Mouse (Mus musculus): ENCODE measurements around the gene Amy2a2. TPM values are rescaled to one million over a fixed set of nuclear protein-coding genes. Genes with fewer than 3 reads are reported as not detected.
"Not testable (repeated sequence)": the region's sequence is repeated elsewhere in the genome, so short reads cannot be mapped to it uniquely, and the experiment has no call there.

Amy2a2 gene
- polyA plus RNA-seq (2015; fragmentation: Nextera tagmentation; extraction: Ambion mirVana) = not detected in 2 replicates

- not testable (repeated sequence) for H3K4me2 ChIP-seq (replicated peaks); H3K27ac ChIP-seq; H3K27me3 ChIP-seq; H3K4me1 ChIP-seq (replicated peaks); ATAC-seq; H3K36me3 ChIP-seq; H3K4me3 ChIP-seq (replicated peaks); H3K9ac ChIP-seq (replicated peaks); H3K9me3 ChIP-seq
- WGBS = no CpG with 5 or more reads among the region's 4 CpGs
Measured at GRCm38 (mm10) chr3:113356558-113356957, at the start of gene Amy2a2. Amy2a2 (minus strand) TSS chr3:113356658.

GRCm38 (mm10) chr3:113345484-113345883, 11.0 kb downstream of the Amy2a2 start:
- ATAC-seq, H3K27me3 ChIP-seq: not testable (repeated sequence)

GRCm38 (mm10) chr3:113323952-113324351, 32.5 kb downstream of the Amy2a2 start, which contains the start of gene Amy2a3:
Amy2a3 (minus strand) TSS chr3:113324052.
- not testable (repeated sequence) for H3K36me3 ChIP-seq; H3K4me2 ChIP-seq (replicated peaks); H3K9ac ChIP-seq (replicated peaks); H3K4me1 ChIP-seq (replicated peaks); H3K4me3 ChIP-seq (replicated peaks); H3K27me3 ChIP-seq; H3K27ac ChIP-seq; H3K9me3 ChIP-seq; ATAC-seq
- WGBS = no CpG with 5 or more reads among the region's 4 CpGs

More at GRCm38 (mm10) chr3:113345484-113345883, 11.0 kb downstream of the Amy2a2 start:
- H3K9ac ChIP-seq (replicated peaks); H3K36me3 ChIP-seq; H3K4me3 ChIP-seq (replicated peaks); H3K4me2 ChIP-seq (replicated peaks); H3K4me1 ChIP-seq (replicated peaks); H3K27ac ChIP-seq; H3K9me3 ChIP-seq: not testable (repeated sequence)

- not testable (repeated sequence) for ATAC-seq; H3K4me1 ChIP-seq (replicated peaks); H3K4me2 ChIP-seq (replicated peaks); H3K9me3 ChIP-seq; H3K27ac ChIP-seq; H3K9ac ChIP-seq (replicated peaks); H3K36me3 ChIP-seq; H3K27me3 ChIP-seq; H3K4me3 ChIP-seq (replicated peaks)
- no CpG with 5 or more reads among the region's 3 CpGs for WGBS
Measured at GRCm38 (mm10) chr3:113312937-113313336, 43.5 kb downstream of the Amy2a2 start.

Other genes starting within 250 kb of the Amy2a2 start
- gene Amy2a5, start 97.8 kb downstream of the Amy2a2 start, polyA plus RNA-seq (2015; fragmentation: Nextera tagmentation; extraction: Ambion mirVana) = 0.46 and 0.48 TPM in 2 replicates
- gene Amy2a4, start 65.2 kb downstream of the Amy2a2 start, polyA plus RNA-seq (2015; fragmentation: Nextera tagmentation; extraction: Ambion mirVana) = not detected in 2 replicates
- not detected in 2 replicates for gene Amy2a3, start 32.6 kb downstream of the Amy2a2 start, polyA plus RNA-seq (2015; fragmentation: Nextera tagmentation; extraction: Ambion mirVana)
- gene Amy2a1, start 175.8 kb upstream of the Amy2a2 start, polyA plus RNA-seq (2015; fragmentation: Nextera tagmentation; extraction: Ambion mirVana) = 1.1 and 1.5 TPM in 2 replicates